In genomic region chr11:82863059-82863458, GRCm38 (mm10) we compare ENCODE assay signal across 26 mouse cellular contexts. TPM values are rescaled to one million over a fixed set of nuclear protein-coding genes. Genes with fewer than 3 reads are reported as not detected.
DNase-seq lines count a peak whose midpoint lies in the region; ATAC-seq and TF ChIP-seq lines count a peak whose summit lies in the region.
"Had no signal": no experiment of that assay in that cellular context is flagged by ENCODE, and none has a peak within 500 bp of the region (broad histone marks: within the 10 kb centered on the region; RNA-seq: fewer than 3 reads in every experiment).

No protein-coding gene starts in this region.

- peaks cover 25% of the 10 kb centered on the region for H3K4me1 ChIP-seq in forebrain, embryonic 16.5 days (replicated peaks; ENCODE audit: control insufficient read depth, insufficient read depth, low read length)

- no peak for DNase-seq in layer of hippocampus, adult 2 months (ENCODE audit: low spot score in 2 of 2)
- no peak for DNase-seq in layer of hippocampus, postnatal 36 days
- peak; percentile 62 for DNase-seq in retina, postnatal 1 day
- DNase-seq in retina, embryonic 14.5 days (ENCODE audit: low spot score) = no peak
- DNase-seq in spleen, postnatal 14 days (ENCODE audit: low spot score in 2 of 2) = no peak
- DNase-seq in layer of hippocampus, adult 9-11 months = no peak
- DNase-seq in heart, adult 11 months = no peak
- DNase-seq: adrenal gland, postnatal 10 days; cerebellum, adult 8-10 months; cerebellum, postnatal 36 days; embryo, embryonic 11 days; gastrocnemius, postnatal 36 days; heart, postnatal 36 days; kidney, adult 11 months; kidney, postnatal 4 days; left cerebral cortex, postnatal 4 days; lung, postnatal 4 days; right cerebral cortex, postnatal 25 days had no signal

- H3K27me3 ChIP-seq in forebrain, embryonic 16.5 days (replicated peaks; ENCODE audit: control insufficient read depth, insufficient read depth, low read length) = no peaks in the 10 kb centered on the region
- H3K27me3 ChIP-seq: embryonic facial prominence, embryonic 13.5 days; hindbrain, embryonic 13.5 days; limb, embryonic 15.5 days had no signal

- H3K4me3 ChIP-seq in layer of hippocampus, adult 2 months = no peak overlapping the region
- H3K4me3 ChIP-seq in forebrain, embryonic 16.5 days (replicated peaks; ENCODE audit: low read length) = no peak overlapping the region
- H3K4me3 ChIP-seq: embryonic facial prominence, embryonic 13.5 days; hindbrain, embryonic 13.5 days; limb, embryonic 15.5 days had no signal

- no peak overlapping the region for H3K9ac ChIP-seq in forebrain, embryonic 16.5 days (replicated peaks; ENCODE audit: low read depth, low read length)
- H3K9ac ChIP-seq: embryonic facial prominence, embryonic 13.5 days; hindbrain, embryonic 13.5 days; limb, embryonic 15.5 days had no signal

- H3K27ac ChIP-seq in layer of hippocampus, adult 2 months = peak overlapping the region; percentile 51; the same call in 1 of the 2 replicates
- H3K27ac ChIP-seq in forebrain, embryonic 16.5 days (ENCODE audit: low read length) = no peak overlapping the region
- H3K27ac ChIP-seq: embryonic facial prominence, embryonic 13.5 days; limb, embryonic 15.5 days had no signal

- no peaks in the 10 kb centered on the region for H3K36me3 ChIP-seq in forebrain, embryonic 16.5 days (ENCODE audit: control insufficient read depth, insufficient read depth)
- H3K36me3 ChIP-seq: embryonic facial prominence, embryonic 13.5 days; hindbrain, embryonic 13.5 days; limb, embryonic 15.5 days had no signal

- TF ChIP-seq CTCF in layer of hippocampus, adult 2 months (conservative IDR thresholded peaks at IDR 0.05) = no peak

- H3K4me2 ChIP-seq in forebrain, embryonic 16.5 days (ENCODE audit: low read length) = no peak overlapping the region
- H3K4me2 ChIP-seq: embryonic facial prominence, embryonic 13.5 days; hindbrain, embryonic 13.5 days; limb, embryonic 15.5 days had no signal

- 9% methylated on average over 2 of the region's 2 CpGs for WGBS in forebrain, embryonic 16.5 days

- ATAC-seq in forebrain, embryonic 16.5 days = peak; percentile 60; the same call in 1 of the 2 replicates

- no peaks in the 10 kb centered on the region for H3K9me3 ChIP-seq in forebrain, embryonic 16.5 days (ENCODE audit: control insufficient read depth, low read length)
- H3K9me3 ChIP-seq: embryonic facial prominence, embryonic 13.5 days; hindbrain, embryonic 13.5 days; limb, embryonic 15.5 days had no signal

RNA-seq across cellular contexts. Expression of gene Rffl, which starts 8.0 kb away (rescaled TPM):
- total RNA-seq in layer of hippocampus, adult 2 months (2021) = 10 to 100 TPM in 1 of 2 experiments, 1 to 10 TPM in 1; 9.5 to 10.9 TPM
- 10 to 100 TPM; 10.7 to 11.7 TPM for total RNA-seq in layer of hippocampus, postnatal 36 days (2021)
- polyA plus RNA-seq in forebrain, embryonic 16.5 days (2015; fragmentation: Nextera tagmentation; extraction: Ambion mirVana) = 8.8 and 9.3 TPM in 2 replicates

RNA-seq across cellular contexts. Expression of gene Rad51d, which starts 27.4 kb away (rescaled TPM):
- 10 to 100 TPM; 15.1 to 16.4 TPM for total RNA-seq in layer of hippocampus, adult 2 months (2021)
- 10 to 100 TPM; 14.1 to 15.7 TPM for total RNA-seq in layer of hippocampus, postnatal 36 days (2021)
- 13.5 and 15.2 TPM in 2 replicates for polyA plus RNA-seq in forebrain, embryonic 16.5 days (2015; fragmentation: Nextera tagmentation; extraction: Ambion mirVana)

RNA-seq across cellular contexts. Expression of gene Fndc8, which starts 28.9 kb away (rescaled TPM):
- total RNA-seq in layer of hippocampus, adult 2 months (2021) = not detected
- total RNA-seq in layer of hippocampus, postnatal 36 days (2021) = not detected
- 0.43 and 1.1 TPM in 2 replicates for polyA plus RNA-seq in forebrain, embryonic 16.5 days (2015; fragmentation: Nextera tagmentation; extraction: Ambion mirVana)
- total RNA-seq: gastrocnemius, postnatal 36 days; heart, adult 8-10 months; heart, postnatal 36 days; layer of hippocampus, postnatal 10 days; left cerebral cortex, adult 8-10 months; left cerebral cortex, postnatal 4 days; megakaryocyte-erythroid progenitor cell, adult 5-6 weeks had no signal

RNA-seq across cellular contexts. Expression of gene Nle1, which starts 45.2 kb away (rescaled TPM):
- 10 to 100 TPM; 46.0 to 48.8 TPM for total RNA-seq in layer of hippocampus, adult 2 months (2021)
- total RNA-seq in layer of hippocampus, postnatal 36 days (2021) = 10 to 100 TPM; 44.6 to 49.0 TPM
- 33.3 and 39.7 TPM in 2 replicates for polyA plus RNA-seq in forebrain, embryonic 16.5 days (2015; fragmentation: Nextera tagmentation; extraction: Ambion mirVana)

RNA-seq across cellular contexts. Expression of gene Unc45b, which starts 47.3 kb away (rescaled TPM):
- 1 to 10 TPM in 1 of 2 experiments, under 1 TPM in 1; 0.66 to 1.4 TPM for total RNA-seq in layer of hippocampus, adult 2 months (2021)
- 1 to 10 TPM; 1.6 to 2.3 TPM for total RNA-seq in layer of hippocampus, postnatal 36 days (2021)
- 0.96 and 1.6 TPM in 2 replicates for polyA plus RNA-seq in forebrain, embryonic 16.5 days (2015; fragmentation: Nextera tagmentation; extraction: Ambion mirVana)
- total RNA-seq: megakaryocyte-erythroid progenitor cell, adult 5-6 weeks had no signal
